Mouse (Mus musculus): ENCODE results near the gene Abcc4. TPM values are rescaled to one million over a fixed set of nuclear protein-coding genes. Genes with fewer than 3 reads are reported as not detected.

Gene Abcc4
- total and polyA plus RNA-seq, 2 experiments from 2014 or later = 2.3 to 4.8 TPM

DNA sequence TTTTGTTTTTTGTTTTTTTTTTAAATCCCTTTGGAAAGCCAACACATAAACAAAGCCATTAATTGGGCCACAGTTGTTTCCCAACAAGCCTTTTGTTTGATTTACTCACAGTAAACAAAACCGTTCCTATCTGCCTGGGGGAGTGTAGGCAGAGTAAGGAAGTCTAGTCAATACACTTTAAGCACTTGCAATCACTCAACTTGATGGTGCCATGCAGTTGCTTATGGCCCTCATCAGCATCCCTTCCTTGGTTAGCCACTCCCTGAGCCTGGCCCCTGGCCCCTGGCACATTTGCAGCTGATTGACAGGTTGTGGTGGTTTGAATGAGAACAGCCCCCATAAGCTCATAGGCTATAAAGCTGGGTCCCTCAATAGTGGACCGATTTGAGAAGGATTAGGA lies 209.3 kb downstream of the Abcc4 start:
- no peak for DNase-seq (ENCODE audit: low spot score)
- Histone ChIP-seq H3K27ac (no peak overlapping the region), H3K36me3 (ENCODE audit: insufficient read depth, low read length) (no peaks in the 10 kb centered on the region), H3K27me3 (ENCODE audit: insufficient read depth, low read length) (no peaks in the 10 kb centered on the region), H3K4me1 (ENCODE audit: insufficient read depth, low read length) (no peaks in the 10 kb centered on the region), H3K4me2 (ENCODE audit: low read depth, low read length) (no peak overlapping the region), H3K9ac (replicated peaks; ENCODE audit: low read length) (no peak overlapping the region), H3K9me3 (ENCODE audit: low read length) (no peaks in the 10 kb centered on the region), H3K4me3 (ENCODE audit: low read length) (no peak overlapping the region)
- no peak for ATAC-seq
- WGBS = 70% methylated on average over 2 of the region's 2 CpGs
- no peak for TF ChIP-seq CTCF (IDR thresholded peaks at IDR 0.05; ENCODE audit: low read depth)

- ATAC-seq (no peak), DNase-seq (ENCODE audit: low spot score) (no peak)
- Histone ChIP-seq H3K4me3 (ENCODE audit: low read length) (no peak overlapping the region), H3K9ac (replicated peaks; ENCODE audit: low read length) (no peak overlapping the region), H3K4me1 (ENCODE audit: insufficient read depth, low read length) (no peaks in the 10 kb centered on the region; the same call in 1 of the 2 replicates), H3K9me3 (ENCODE audit: low read length) (no peaks in the 10 kb centered on the region), H3K4me2 (ENCODE audit: low read depth, low read length) (no peak overlapping the region), H3K27me3 (ENCODE audit: insufficient read depth, low read length) (no peaks in the 10 kb centered on the region), H3K36me3 (ENCODE audit: insufficient read depth, low read length) (no peaks in the 10 kb centered on the region), H3K27ac (no peak overlapping the region)
- WGBS = 81% methylated on average over 2 of the region's 2 CpGs
- no peak for TF ChIP-seq CTCF (IDR thresholded peaks at IDR 0.05; ENCODE audit: low read depth)
Measured at GRCm38 (mm10) chr14:118495458-118495857, 210.6 kb downstream of the Abcc4 start.

GRCm38 (mm10) chr14:118491708-118492107 lies 214.3 kb downstream of the Abcc4 start:
- no peak overlapping the region for H3K4me3 ChIP-seq (ENCODE audit: low read length)
- no peak for TF ChIP-seq CTCF (IDR thresholded peaks at IDR 0.05; ENCODE audit: low read depth)
- H3K4me2 ChIP-seq (ENCODE audit: low read depth, low read length) = no peak overlapping the region; the same call in 1 of the 2 replicates
- no peak overlapping the region for H3K27ac ChIP-seq
- DNase-seq (ENCODE audit: low spot score) (no peak), ATAC-seq (no peak)
- no peaks in the 10 kb centered on the region for H3K9me3 ChIP-seq (ENCODE audit: low read length)
- no peaks in the 10 kb centered on the region for H3K36me3 ChIP-seq (ENCODE audit: insufficient read depth, low read length)
- H3K27me3 ChIP-seq (ENCODE audit: insufficient read depth, low read length) = no peaks in the 10 kb centered on the region
- no peaks in the 10 kb centered on the region; the same call in 1 of the 2 replicates for H3K4me1 ChIP-seq (ENCODE audit: insufficient read depth, low read length)
- WGBS = 62% methylated on average over 6 of the region's 6 CpGs
- no peak overlapping the region for H3K9ac ChIP-seq (replicated peaks; ENCODE audit: low read length)

DNA sequence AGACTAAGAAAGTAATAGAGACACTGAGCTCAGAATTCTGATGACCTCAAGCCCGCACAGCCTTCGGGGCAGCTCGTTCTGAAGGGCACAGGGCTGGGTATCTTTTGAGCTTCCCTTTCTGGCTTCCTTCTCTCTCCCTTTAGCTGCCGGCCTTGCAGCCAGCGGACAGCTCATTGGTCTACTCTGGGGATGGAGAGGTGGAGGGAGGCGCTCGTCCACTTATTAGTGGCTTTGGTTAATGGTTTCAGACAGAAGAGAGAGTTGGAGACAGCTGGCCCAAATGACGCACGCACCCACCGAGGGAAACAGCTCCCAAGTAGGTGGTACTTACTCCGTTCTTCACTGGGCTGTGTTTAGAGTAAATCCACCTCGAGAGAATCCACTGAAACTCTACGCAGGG lies 214.7 kb downstream of the Abcc4 start:
- DNase-seq (ENCODE audit: low spot score) (peak; percentile 27), ATAC-seq (peak; percentile 60)
- 21% methylated on average over 13 of the region's 13 CpGs for WGBS
- Histone ChIP-seq H3K9ac (replicated peaks; ENCODE audit: low read length) (no peak overlapping the region), H3K27ac (no peak overlapping the region), H3K9me3 (ENCODE audit: low read length) (no peaks in the 10 kb centered on the region), H3K36me3 (ENCODE audit: insufficient read depth, low read length) (no peaks in the 10 kb centered on the region), H3K4me1 (ENCODE audit: insufficient read depth, low read length) (no peaks in the 10 kb centered on the region; the same call in 1 of the 2 replicates), H3K4me2 (ENCODE audit: low read depth, low read length) (peak overlapping the region; percentile 42), H3K27me3 (ENCODE audit: insufficient read depth, low read length) (no peaks in the 10 kb centered on the region), H3K4me3 (ENCODE audit: low read length) (no peak overlapping the region)
- no peak for TF ChIP-seq CTCF (IDR thresholded peaks at IDR 0.05; ENCODE audit: low read depth)

DNA sequence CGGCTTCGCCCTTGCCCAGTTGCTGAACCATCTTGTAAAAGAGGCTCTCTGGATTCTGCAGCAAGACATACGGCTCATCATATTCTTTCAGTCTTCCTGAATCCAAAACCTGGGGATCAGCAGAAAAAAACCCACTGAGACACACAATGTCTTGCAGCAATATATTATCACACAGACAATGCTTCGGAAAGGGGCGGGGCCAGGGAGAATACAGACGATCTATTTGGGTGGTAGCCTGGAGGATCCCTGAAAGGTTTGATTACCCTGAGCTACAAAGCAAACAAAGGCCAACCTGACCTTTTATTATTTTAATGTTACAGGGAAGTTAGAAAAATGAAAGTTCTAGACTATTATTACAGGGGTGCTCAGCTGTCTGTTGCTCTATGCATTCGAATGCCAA lies 215.5 kb downstream of the Abcc4 start:
- no peak for TF ChIP-seq CTCF (IDR thresholded peaks at IDR 0.05; ENCODE audit: low read depth)
- Histone ChIP-seq H3K9ac (replicated peaks; ENCODE audit: low read length) (no peak overlapping the region), H3K4me1 (ENCODE audit: insufficient read depth, low read length) (no peaks in the 10 kb centered on the region; the same call in 1 of the 2 replicates), H3K27ac (no peak overlapping the region), H3K36me3 (ENCODE audit: insufficient read depth, low read length) (no peaks in the 10 kb centered on the region), H3K4me2 (ENCODE audit: low read depth, low read length) (no peak overlapping the region), H3K27me3 (ENCODE audit: insufficient read depth, low read length) (no peaks in the 10 kb centered on the region), H3K4me3 (ENCODE audit: low read length) (no peak overlapping the region), H3K9me3 (ENCODE audit: low read length) (no peaks in the 10 kb centered on the region)
- WGBS = 62% methylated on average over 7 of the region's 7 CpGs
- ATAC-seq (no peak), DNase-seq (ENCODE audit: low spot score) (no peak)

GRCm38 (mm10) chr14:118486349-118486748 lies 219.7 kb downstream of the Abcc4 start:
- H3K27me3 ChIP-seq (ENCODE audit: insufficient read depth, low read length) = no peaks in the 10 kb centered on the region
- no peaks in the 10 kb centered on the region for H3K36me3 ChIP-seq (ENCODE audit: insufficient read depth, low read length)
- DNase-seq (ENCODE audit: low spot score) = no peak
- H3K9me3 ChIP-seq (ENCODE audit: low read length) = no peaks in the 10 kb centered on the region
- H3K4me2 ChIP-seq (ENCODE audit: low read depth, low read length) = no peak overlapping the region
- no peak overlapping the region for H3K4me3 ChIP-seq (ENCODE audit: low read length)
- H3K27ac ChIP-seq = no peak overlapping the region
- no peak for TF ChIP-seq CTCF (IDR thresholded peaks at IDR 0.05; ENCODE audit: low read depth)
- H3K9ac ChIP-seq (replicated peaks; ENCODE audit: low read length) = no peak overlapping the region
- no peaks in the 10 kb centered on the region; the same call in 1 of the 2 replicates for H3K4me1 ChIP-seq (ENCODE audit: insufficient read depth, low read length)
- no peak for ATAC-seq
- 78% methylated on average over 11 of the region's 11 CpGs for WGBS

DNA sequence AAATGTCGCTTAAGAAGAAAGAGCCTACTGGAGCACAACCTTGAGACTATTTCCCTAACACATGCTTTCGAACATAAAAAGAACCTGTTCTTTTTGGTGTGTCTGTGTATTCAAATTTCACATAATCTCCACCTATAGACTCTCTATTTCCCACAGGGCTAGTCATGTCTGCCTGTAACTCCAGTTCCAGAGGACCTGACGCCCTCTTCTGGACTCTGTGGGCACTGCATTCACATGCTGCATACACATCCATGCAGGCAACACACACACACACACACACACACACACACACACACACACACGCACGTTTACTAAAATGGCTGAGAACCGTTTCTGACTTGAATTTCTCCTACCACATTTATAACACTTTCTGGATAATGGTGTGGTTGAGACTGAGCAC lies 220.4 kb downstream of the Abcc4 start:
- Histone ChIP-seq H3K9me3 (ENCODE audit: low read length) (no peaks in the 10 kb centered on the region), H3K4me2 (ENCODE audit: low read depth, low read length) (no peak overlapping the region), H3K4me1 (ENCODE audit: insufficient read depth, low read length) (no peaks in the 10 kb centered on the region), H3K27me3 (ENCODE audit: insufficient read depth, low read length) (no peaks in the 10 kb centered on the region), H3K9ac (replicated peaks; ENCODE audit: low read length) (no peak overlapping the region), H3K36me3 (ENCODE audit: insufficient read depth, low read length) (no peaks in the 10 kb centered on the region), H3K4me3 (ENCODE audit: low read length) (no peak overlapping the region), H3K27ac (no peak overlapping the region)
- DNase-seq (ENCODE audit: low spot score) = no peak
- TF ChIP-seq CTCF (IDR thresholded peaks at IDR 0.05; ENCODE audit: low read depth) = no peak; the same call in 1 of the 2 replicates
- ATAC-seq = no peak
- 93% methylated on average over 6 of the region's 6 CpGs for WGBS
